Mouse (Mus musculus): ENCODE results near the gene Tmed1.
"Not testable (repeated sequence)": the region's sequence is repeated elsewhere in the genome, so short reads cannot be mapped to it uniquely, and the experiment has no call there.

The Tmed1 gene

DNA sequence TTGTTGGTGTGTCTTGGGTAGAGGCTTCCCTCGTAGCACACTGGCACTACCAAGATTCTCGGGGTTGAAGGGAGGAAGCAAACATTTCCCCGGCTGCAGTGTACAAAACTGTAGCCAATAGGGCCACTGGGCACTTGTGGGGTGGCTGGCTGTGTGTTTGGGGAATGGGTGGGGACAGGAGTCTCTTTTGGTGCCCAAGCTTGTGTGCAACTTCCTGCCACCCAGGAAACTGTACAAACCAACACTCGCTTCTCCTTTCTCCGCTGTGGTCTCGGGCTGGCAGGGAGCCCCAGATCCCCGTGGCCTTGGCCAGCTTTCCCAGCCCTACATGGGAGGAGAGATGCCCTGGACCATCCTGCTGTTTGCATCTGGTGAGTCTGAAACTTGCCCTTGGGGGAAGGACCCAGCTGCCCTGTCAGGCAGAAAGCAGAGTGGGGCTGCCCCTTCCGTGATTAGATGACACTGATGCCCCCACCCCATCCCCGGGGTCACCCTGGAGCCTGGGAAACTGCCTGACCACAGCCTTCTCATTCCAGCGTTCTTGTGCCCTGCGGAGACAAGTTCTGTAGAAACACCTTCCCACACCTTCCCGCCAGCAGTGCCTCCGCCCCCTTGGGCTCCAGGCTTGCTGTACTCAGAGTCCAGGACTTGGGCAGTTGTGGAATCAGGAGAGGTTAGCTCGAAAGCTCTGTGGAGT lies 16.0 kb upstream of the Tmed1 start, which contains the start of gene AB124611:
TSS of gene AB124611 (plus strand) at position 240 of the 697 bp plus-strand sequence.
- DNase-seq (ENCODE audit: low read depth, low spot score), result no peak

DNA sequence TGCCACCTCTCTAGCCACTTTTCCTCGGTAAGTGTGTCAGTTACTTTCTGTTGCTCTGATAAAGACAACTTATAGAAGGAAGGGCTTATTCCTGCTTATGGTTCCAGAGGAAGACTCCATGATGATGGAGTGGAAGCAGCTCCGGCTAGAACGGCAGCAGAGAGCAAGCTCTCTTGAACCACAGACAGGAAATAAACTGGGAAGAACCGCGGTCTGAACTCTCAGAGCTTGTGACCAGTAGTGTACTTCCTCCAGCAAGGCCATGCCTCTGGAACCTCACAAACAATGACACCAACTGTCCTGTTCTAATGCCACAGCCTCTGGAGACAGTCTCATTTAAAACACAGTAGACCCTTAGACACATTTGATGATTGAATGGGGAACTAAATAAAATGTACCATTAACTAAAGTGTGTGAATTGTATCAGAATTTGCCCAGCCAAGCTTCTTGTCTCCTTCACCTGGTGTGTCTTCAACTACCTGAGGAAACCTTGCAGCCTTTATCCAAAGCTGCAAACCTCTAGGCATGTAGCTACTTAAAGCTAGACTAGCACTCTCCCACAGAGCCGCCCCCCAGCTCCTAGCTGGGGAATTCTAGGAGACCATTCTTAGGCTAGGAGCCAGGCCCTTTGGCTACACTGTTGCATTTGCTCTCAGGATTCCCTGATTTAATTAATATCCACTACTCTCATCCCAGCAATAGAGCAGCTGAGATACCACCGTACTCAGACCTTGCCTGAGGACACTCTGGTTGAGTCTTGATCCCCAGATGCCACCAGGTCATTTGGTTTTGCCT lies 15.3 kb upstream of the Tmed1 start:
- no peak for DNase-seq (ENCODE audit: low read depth, low spot score)

DNA sequence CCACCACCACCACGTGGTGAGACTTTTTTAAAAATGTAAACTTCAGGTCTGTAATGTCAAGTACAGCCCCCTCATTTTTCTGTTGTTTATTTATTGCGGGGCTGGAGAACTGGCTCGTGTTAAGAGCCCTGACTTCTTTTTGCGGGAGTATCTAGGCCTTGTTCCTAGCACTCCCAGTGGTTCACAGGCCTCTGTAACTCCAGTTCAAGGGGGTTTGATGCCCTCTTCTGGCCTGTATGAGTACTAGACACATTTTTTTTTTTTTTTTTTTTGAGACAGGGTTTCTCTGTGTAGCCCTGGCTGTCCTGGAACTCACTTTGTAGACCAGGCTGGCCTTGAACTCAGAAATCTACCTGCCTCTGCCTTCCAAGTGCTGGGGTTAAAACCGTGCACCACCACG lies 8.6 kb upstream of the Tmed1 start:
- DNase-seq (ENCODE audit: low read depth, low spot score), result not testable (repeated sequence)

DNA sequence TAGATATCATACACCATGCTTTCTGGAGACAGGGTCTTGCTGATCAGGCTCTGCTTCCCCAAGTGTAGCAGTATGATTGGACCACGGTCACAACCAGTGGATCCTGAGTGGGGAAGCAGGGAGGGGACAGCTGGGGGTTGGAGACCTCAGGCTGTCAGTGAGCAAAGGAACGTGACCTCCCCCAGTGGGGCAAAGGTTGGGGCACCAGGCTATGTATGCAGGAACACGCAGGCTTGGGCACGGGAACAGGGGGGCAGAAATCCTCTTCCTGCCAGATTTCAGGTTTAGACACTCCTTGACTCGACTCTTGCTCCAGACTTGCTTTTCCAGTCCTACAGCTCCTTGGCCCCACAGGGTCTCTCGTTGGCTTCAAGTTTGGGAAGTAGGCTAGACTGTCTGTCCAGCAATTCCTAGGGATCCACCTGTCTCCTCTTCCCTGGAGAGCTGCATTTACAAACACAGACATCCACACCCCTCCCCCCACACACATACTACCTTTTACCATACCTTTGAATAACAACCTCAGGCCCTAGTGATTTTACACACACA lies 8.0 kb upstream of the Tmed1 start:
- no peak for DNase-seq (ENCODE audit: low read depth, low spot score)

DNA sequence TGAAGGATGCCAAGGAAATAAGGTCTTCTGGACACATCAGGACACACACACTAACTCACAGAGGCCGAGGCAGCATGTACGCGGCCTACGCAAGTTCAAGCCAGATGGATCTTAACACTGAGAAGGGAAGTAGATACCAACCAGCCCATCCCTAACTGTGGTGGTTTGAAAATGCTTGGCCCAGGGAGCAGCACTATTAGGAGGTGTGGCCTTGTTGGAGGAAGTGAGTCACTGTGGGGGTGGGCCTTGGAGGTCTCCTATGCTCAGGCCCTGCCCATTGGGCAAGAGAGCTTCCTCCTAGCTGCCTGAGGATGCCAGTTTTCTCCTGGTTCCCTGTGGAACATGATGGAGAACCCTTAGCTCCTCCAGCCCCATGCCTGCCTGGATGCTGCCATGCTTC lies 3.4 kb upstream of the Tmed1 start:
- DNase-seq (ENCODE audit: low read depth, low spot score), result no peak

DNA sequence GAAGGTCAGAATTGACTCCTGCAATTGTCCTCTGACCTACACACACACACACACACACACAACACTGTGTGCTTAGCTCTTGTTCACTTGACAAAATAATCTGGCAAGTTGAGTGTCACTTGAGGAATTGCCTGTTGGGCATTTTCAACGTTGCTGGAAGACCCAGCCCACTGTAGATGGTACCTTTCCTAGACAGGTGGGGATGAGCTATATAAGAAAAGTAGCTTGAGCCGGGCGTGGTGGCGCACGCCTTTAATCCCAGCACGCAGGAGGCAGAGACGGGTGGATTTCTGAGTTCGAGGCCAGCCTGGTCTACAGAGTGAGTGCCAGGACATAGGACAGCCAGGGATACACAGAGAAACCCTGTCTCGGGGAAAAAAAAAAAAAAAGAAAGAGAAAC lies 1.0 kb upstream of the Tmed1 start:
- DNase-seq (ENCODE audit: low read depth, low spot score), result no peak

DNA sequence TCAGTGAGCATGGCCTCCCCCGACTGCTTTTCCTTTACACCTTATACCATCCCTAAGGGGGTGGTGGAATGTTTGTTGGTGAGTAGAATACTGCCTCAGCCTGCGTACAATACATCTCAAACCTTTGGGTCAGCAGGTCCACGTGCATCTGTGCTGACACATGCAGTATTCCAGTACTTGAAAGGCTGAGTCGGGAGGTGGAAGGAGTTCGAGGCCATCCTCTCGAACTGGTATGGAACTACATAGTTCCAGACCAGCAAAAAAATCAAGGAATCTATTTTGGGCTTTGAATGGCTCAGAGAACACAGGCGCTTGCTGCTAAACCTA lies 600 bp upstream of the Tmed1 start:
- DNase-seq (ENCODE audit: low read depth, low spot score), result no peak

DNA sequence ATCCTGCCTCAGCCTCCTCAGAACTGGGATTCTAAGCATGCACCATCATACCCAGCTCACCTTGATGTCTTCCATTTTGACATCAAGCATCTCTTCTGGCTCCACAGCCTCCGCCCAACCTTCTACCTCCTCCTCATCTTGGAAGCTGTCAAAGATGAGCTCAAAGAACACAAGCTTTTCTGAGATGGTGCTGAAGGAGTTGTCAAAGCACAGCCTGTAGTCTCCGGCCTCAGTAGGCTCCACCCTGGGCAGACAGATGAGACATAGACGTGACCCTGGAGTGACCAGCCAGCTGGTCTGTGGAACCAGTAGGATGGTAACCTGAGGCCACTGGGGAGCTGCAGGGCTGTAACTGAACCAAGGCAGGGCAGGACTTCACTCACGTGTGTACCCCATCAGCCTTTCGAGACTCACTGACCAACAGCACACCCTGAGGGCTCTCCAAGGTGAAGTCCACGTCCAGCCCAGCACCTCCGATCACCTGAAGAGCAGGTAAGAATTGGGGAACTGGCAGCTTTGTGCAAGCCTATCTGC lies 1.1 kb downstream of the Tmed1 start:
- no peak for DNase-seq (ENCODE audit: low read depth, low spot score)

DNA sequence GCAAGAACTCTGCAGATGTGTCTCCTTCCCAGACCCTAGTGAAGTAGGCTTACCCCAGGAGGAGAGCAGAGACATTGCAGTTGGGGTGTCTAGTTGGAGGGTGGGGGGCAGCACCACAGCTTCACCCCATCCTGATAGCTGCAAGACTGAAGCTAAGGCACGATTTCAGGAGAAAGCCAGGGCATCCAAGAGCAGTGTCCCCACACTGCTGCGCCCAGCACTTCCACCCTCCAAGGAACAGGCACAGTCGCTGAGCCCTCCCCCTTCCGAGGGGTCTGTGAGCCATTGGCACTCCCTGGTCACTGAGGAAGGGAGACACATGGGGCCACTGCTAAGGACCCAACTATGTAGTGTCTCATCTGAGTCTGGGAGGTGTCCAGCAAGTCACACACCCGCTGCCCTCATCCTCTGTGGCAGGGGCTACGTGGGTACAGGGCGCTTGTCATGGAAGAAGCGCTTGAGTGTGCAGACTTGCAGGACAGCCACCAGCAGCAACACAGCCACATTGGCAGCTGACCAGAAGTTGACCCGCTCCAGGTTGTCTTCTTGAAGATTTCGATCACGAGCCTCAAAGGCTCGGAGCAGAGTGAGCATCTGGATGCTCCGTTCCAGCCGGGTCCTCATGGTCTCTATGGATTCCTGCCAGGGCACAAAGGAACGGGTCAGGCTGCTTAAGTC lies 2.2 kb downstream of the Tmed1 start:
- DNase-seq (ENCODE audit: low read depth, low spot score), result no peak

DNA sequence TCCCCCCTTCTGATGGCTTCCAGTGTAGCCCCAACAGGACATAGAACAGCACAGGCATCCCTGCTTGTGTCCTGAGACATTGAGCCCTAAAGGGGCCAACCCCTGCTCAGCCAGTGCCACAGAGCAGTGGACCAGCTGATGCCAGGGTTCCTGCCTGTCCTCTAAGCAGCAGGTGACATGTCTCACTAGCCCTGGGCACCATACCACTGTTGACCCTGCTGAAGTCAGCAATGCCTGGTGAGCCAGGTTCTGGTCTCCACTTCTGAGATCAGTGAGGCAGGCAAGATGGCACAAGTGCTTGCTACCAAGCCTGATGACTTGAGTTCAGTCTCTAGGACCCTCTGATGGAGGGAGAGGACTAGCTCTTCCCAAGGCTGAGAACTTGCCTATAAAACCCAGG lies 4.3 kb downstream of the Tmed1 start:
- DNase-seq (ENCODE audit: low read depth, low spot score), result no peak

DNA sequence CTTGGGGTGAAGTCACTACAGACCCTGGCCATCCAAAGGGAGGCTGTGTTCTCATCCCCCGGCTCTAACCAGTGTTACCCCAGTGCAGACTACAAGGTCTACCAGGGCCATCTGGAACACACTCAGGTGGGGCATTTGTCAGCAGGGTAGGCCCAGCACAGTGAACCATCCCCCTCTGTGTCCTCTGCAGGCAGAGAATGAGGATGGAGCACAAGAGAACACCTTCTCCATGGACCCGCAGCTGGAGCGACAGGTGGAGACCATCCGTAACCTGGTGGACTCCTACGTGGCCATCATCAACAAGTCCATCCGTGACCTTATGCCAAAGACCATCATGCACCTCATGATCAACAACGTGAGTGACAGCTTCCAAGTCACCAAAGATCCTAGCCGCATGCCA lies 6.7 kb downstream of the Tmed1 start:
- DNase-seq (ENCODE audit: low read depth, low spot score), result no peak

DNA sequence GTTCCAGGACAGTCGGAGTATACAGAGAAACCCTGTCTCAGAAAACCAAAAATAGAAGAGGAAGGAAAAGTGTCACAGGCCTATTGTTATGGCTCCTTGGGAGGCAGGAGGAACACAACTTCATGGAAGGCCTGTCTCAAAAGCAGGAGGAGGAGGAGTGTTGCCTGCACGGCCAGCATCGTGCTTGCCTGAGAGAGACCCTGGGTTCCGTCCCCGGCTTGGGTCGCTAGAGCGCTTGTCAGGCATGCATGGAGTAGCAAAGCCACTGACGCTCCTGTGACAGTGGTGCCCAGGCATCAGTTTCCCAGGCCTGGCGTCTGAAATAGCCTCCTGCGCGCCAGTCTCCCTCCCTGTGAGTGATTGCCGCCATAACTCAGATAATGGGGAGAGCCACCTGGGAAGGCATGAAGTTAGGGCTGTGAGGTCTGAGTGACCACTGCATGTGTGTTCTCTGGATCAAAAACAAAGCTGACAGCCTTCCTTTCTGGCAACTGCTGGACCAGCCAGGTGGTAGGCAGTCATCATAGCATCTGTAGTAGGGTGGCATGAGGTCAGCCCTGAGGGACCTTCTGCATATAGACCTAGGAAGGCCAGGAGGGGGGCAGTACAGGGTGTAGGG lies 11.7 kb downstream of the Tmed1 start:
- DNase-seq (ENCODE audit: low read depth, low spot score), result no peak

DNA sequence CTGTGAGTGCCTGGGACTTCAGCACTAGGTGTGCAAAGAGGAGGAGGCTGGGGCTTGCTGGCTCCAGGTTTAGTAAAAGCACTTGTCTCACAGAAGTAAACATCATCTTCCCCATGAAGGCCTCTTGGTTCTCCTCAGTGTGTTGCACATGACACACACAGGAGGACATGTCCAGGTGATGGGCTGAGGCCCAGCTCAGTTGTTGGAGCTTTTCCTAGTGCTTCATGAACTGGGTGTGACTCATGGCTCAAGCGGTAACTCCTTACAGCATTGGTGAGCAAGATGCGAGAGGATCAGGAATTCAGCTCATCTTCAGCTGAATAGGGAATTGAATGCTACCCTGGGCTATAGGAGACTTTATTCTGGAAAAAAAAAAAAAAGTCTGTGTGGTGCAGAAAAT lies 12.4 kb downstream of the Tmed1 start:
- no peak for DNase-seq (ENCODE audit: low read depth, low spot score)

DNA sequence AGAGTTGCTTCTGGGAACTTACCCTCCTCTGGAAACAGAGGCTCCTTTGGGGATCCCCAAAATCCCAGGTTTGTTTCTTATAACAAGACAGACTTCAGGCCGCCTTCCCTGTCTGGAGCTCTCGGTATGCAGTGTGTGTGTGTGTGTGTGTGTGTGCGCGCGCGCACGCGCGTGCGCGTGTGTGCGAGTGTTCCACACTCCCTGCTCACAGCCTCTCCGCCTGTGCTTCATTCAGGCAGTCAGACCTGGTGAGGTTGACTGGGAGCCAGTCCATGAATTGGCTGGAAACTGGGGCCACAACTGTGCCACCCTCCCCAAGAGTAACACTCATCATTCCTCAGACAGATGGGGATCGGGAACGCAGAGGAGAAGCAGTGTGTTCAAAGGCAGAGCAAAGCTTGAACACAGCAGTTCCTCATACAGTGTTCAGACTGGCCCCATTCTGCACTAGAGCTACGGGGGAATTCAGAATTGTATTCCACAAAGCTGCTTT lies 13.0 kb downstream of the Tmed1 start:
- DNase-seq (ENCODE audit: low read depth, low spot score), result no peak

DNA sequence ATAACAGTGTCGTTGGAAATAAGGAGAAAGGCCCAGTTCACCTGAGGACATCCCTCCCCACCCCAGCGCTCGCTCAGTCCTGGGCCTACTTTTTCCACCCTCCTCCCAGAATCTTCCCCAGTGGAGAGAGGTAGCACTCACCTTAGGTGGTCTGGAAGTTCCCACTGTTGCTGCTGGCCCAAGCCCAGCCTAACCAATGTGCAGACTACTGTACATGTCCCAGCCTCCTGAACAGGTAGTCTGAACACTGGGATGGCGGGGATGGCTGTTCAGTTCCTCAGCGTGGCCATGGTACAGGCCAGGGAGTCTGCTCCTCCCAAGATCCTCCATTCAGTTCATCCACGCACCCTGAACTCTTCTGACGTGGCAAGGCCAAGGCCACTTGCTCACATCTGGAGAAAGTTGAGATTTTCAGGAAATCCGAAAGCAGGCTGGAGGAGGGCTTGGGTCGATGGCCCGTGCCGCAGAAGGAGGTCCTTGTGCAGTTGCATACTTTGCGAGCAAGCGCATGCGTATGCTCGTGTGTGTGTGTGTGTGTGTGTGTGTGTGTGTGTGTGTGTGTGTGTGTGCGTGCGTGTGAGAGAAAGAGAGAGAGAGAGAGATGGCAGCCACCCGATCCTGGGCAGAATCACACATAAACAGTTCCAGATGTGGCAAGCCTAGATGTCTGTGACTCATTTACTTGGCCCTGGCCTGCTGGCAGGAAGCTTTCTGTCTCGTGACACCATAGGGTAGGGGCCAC lies 13.6 kb downstream of the Tmed1 start:
- peak; percentile 49 for DNase-seq (ENCODE audit: low read depth, low spot score)

DNA sequence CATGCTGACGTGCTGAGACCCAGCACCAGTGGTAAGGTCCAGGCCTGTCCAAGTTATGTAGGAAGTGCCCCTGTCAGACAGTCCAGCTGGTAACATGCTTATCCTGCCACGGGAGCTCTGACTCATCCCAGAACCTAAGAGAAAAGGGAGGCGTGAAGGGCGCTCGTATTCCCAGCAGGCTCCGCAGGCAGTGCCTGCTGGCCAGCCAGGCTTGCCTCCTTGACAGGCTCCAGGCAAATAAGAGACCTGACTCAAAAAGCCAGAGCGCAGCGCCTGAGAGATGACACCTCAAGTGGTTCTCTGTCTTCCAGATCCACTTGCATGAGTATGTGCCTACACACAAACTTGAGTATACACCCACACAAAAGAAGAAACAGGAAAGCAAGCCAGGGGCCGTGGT lies 15.3 kb downstream of the Tmed1 start:
- DNase-seq (ENCODE audit: low read depth, low spot score), result no peak

DNA sequence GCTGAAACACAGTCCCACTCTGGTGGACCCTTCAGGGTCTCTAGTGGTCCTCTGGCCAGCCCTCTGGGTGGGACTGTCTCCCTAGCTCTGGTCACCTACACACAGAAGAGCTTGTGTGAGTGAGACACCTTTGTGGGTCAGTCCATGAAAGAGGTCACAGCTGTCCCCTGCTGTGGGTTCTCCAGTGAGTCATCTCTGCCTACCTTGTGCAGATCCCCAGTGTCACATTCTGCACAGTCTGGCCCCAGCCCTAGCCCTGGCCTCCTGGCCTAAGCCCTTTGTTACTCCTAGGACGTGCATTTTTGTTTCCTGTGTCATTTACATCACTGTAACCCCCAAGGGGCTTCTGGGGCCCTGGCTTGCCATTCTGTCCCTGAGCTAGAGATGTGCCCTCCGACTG lies 16.1 kb downstream of the Tmed1 start:
- DNase-seq (ENCODE audit: low read depth, low spot score), result no peak

DNA sequence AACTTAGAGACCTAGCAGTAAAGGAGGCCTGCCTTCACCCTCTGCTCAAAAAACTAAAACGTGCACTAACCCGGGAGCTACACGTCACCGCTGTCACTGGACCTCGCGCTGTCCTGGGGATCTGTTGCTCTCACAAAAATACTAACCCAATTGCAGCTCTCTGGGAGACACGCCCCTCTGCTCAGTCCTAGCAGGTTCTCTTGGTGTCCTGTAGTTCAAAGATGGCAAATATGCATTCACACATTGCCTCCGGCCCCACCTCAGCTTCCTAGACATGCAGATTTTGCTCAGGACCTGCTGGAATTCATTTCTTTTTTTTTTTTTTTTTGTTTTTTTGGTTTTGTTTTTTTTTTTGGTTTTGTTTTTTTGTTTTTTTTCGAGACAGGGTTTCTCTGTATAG lies 19.4 kb downstream of the Tmed1 start:
- DNase-seq (ENCODE audit: low read depth, low spot score), result no peak

DNA sequence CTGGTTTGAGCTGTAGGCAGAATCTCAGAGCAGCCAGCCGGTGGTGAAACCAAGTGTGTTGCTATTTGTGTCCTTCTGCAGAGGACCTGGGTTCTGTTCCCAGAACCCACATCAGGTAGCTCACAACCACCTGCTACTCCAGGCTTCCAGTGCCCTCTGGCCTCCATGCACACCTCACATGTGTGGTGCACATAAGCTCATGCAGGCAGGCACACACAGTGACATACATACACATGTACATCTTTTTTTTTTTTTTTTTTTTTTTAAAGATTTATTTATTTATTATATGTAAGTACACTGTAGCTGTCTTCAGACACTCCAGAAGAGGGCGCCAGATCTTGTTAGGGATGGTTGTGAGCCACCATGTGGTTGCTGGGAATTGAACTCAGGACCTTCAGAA lies 21.8 kb downstream of the Tmed1 start:
- DNase-seq (ENCODE audit: low read depth, low spot score), result not testable (repeated sequence)

DNA sequence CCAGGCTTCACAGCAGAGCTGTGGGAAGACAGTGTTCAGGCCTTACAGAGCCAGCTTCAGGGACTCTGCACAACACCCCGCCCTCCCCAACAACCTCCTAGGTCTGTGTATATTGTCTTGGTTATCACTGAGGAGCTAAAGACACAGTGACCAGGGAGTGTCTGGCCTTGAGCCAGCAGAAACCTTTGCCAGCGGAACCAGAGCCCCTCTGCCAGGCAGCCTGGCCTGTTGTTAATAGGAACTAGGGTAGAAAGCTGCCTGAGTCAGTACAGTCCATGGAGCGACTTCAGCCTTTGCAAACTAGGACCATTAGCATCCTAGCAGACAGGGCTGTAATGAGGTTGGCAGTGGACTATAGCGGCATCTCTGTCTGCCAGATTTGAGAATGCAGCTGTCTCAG lies 26.0 kb downstream of the Tmed1 start:
- no peak for DNase-seq (ENCODE audit: low read depth, low spot score)

DNA sequence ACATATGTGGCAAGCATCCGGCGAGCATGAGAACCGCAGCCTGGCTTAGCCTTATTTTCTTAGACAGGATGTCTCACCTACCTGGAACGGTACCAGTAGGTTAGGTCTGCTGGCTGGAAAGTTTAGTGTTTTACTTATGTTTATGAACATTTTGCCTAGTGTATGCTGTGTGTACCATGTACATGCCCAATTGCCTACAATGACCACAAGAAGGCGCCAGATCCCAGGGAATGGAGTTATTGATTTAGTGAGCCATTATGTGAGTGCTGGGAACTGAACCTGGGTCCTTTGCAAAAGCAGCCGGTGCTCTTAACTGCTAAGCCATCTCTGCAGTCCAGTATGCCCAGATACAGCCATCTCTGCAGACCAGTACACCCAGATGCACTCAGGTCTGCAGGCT lies 32.3 kb downstream of the Tmed1 start:
- no peak for DNase-seq (ENCODE audit: low read depth, low spot score)
